Mouse (Mus musculus) gastrocnemius, adult 2 months (tissue): Measurements from ENCODE around the gene Tmem121b. TPM values are rescaled to one million over a fixed set of nuclear protein-coding genes. Genes with fewer than 3 reads are reported as not detected.

Experiments
- DNase-seq: peaks from one replicate; pipeline ENCODE4 v3.0.0; 2022
- H3K27ac ChIP-seq: fragments of 200-600 bp; 2 replicates; pipeline ENCODE4 v1.8.1; 2022; ENCODE audit warnings: mild to moderate bottlenecking
- H3K4me3 ChIP-seq: fragments of 200-600 bp; 2 replicates; pipeline ENCODE4 v1.8.1; 2022; ENCODE audit warnings: mild to moderate bottlenecking, moderate library complexity
- CTCF ChIP-seq: fragments of 200-600 bp; IDR thresholded peaks from 2 replicates; pipeline ENCODE4 v1.8.1; 2022; ENCODE audit warnings: antibody characterized with exemption, mild to moderate bottlenecking, moderate library complexity
- intact Hi-C: fragments of 180-260 bp; cut with DNase I; formaldehyde crosslinking; loops from one replicate; pipeline ENCODE4 v1.15.1; 2025
- total RNA-seq, 2 experiments: library from RNA; stranded (reverse); gene quantifications; 2 replicates each; pipeline ENCODE4 v1.2.3; 2021

The Tmem121b gene
- total RNA-seq, 2 experiments from 2014 or later: not detected

DNA sequence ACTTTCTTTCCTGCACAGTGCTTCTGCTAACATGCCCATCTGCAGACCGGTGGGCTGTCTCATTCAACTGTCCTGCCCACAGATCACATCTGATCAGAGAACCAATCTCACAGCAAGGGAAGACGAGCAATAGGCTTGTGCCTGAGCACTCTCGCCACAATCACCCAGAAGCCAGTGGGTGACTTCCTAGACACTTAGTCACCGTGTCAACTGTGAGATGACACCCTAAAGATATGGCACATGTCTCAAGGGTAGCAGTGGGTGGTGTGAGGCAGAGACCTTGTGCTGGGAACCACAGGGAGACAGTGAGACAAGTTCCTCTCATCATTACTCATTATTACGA is 40.5 kb downstream of the Tmem121b start:
- no peak for TF ChIP-seq CTCF
- no peak for DNase-seq
- intact Hi-C loops: no loop called here
- H3K4me3 ChIP-seq: no peak overlapping the region
- no peak overlapping the region for H3K27ac ChIP-seq

DNA sequence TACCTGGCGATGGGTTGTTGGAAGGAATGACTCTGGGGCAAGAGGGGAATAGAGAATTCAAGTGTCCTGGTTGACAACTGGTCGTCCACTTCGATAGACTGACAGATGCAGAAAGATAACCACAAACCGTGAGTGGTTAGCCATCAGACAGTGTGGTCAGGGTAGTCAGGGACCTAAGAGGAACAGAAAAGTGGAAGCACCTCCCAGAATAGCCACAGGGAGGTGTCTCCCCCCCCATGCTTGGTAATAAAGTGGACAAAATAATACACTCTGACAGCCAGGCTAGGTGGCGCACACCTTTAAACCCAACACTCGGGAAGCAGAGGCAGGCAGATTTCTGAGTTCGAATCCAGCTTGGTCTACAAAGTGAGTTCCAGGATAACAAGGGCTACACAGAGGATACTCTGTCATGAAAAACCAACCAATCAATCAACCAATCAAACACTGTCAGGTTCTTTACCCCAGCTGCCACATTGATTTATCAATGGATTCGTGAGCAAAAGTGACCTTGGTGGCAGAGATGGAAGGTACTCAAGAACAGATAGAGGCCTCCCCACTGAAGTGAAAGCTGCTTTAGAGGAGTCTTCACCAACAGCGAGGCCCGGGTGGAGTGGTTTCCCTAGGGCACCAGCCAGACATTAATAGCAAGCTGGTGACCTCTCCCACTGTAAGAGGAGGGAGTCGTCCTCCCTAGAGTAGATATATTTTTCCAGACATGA is 41.1 kb downstream of the Tmem121b start:
- H3K27ac ChIP-seq: no peak overlapping the region
- no peak overlapping the region for H3K4me3 ChIP-seq
- intact Hi-C loops: no loop called here
- DNase-seq: no peak
- no peak for TF ChIP-seq CTCF

DNA sequence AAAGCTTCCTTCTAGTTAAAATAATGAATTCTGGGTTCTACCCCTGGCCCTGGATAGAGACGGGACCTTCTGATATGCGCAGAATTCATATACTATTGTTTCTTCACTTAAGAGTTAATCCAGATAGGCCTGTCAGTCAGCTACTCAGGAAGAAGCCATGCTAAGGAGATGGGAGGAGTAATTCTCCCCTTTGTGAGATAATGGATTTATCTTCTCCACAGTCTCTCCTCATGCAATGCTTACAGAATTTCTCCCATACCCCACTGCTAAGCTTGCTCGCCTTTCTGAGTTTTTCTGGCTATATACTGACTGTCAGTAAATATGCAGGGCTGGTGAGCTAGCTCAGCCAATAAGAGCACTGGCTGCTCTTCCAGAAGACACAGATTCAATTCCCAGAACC is 43.4 kb downstream of the Tmem121b start:
- TF ChIP-seq CTCF: no peak
- H3K27ac ChIP-seq: no peak overlapping the region
- DNase-seq: no peak
- intact Hi-C loops: no loop called here
- H3K4me3 ChIP-seq: no peak overlapping the region

DNA sequence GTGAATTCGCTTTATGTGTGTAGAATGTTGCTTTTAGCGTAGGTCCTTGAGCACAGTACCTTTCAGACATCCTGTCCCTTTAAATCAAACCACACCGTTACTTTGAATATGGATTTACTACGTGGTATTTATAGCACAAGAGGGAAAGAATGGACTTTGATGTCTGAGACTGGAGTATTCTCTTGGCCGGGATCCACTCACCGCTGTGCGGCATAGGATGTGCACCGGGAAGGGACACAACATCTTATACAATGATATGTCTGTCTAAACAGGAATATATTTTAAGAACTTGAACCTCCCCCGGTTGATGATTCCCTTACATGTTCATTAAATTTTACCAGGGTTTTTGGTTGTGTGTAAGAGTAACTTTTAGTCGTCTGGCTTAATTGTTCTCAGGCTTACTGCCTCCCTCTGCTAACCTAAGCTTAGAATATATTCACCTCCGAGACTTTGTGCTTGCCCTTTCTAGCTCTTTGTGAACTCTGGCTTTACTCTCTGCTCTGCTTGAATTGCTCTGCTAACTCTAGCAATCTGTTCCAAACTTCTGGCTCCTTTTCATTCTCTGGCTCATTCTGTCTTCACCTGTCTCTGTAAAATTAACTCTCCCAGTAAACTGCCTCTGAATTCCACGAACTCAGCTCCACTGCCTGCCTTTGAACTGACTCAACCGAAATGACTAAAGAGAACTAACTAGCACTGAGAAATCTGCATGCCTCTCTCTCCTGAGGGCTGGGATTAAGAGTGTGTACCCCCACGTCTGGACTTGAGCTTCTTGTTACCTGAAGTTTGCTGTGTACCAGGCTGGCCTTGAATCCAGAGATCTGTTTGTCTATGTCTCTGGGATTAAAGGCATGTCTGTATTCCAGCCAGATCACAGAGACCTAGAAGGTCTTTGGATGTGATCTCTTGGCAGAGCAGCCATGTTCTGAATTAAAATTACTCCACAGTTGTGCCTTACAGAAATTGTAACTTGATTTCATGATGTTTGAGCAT is 49.9 kb downstream of the Tmem121b start:
- H3K27ac ChIP-seq: peak overlapping the region; percentile 81
- intact Hi-C loops: no loop called here

DNA sequence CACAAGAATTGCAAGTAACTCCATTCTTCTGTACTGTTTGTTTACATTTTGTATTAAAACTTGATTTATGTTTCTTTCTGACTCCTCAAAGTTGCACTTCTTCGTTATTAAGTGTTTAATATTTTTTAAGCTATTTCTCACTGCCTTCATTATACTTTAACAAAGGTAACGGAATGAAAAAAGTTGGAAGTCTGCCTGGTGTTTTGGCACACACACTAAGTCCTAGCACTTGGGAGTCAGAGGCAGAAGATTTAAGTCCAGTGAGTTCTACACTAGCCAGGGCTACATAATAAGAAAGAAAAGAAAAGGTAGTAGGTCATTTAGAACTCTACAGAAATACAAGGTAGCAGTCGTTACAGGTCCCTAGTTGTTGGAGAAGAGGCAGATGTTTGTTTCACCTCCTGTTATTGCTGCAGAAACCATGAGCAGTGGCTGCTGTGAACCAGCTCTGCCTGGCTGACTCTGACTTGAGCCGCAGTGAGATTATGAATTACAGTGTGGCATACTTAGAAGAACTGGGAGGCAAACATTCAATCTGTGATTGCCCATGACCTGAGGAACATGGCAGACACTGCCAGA is 51.3 kb downstream of the Tmem121b start:
- intact Hi-C loops: no loop called here
- H3K27ac ChIP-seq: peak overlapping the region; percentile 81

More for the DNA sequence above, 49.9 kb downstream of the Tmem121b start:
- peak overlapping the region; percentile 36 for H3K4me3 ChIP-seq
- no peak for DNase-seq
- no peak for TF ChIP-seq CTCF

More for the DNA sequence above, 51.3 kb downstream of the Tmem121b start:
- no peak for DNase-seq
- no peak overlapping the region for H3K4me3 ChIP-seq
- TF ChIP-seq CTCF: no peak

Other genes starting within 250 kb of the Tmem121b start
- gene D330020A13Rik, start 199.4 kb downstream of the Tmem121b start, total RNA-seq: not detected
- gene B4galnt3, start 199.2 kb downstream of the Tmem121b start, total RNA-seq: under 1 TPM; 0.78 to 0.89 TPM
- 10 to 100 TPM; 22.9 to 23.8 TPM for gene Kdm5a, start 129.7 kb downstream of the Tmem121b start, total RNA-seq
- 1 to 10 TPM; 2.8 to 3.9 TPM for gene Ccdc77, start 129.4 kb downstream of the Tmem121b start, total RNA-seq
- 1 to 10 TPM in 1 of 2 experiments, under 1 TPM in 1; 0.99 to 2.0 TPM for gene Il17ra, start 30.6 kb downstream of the Tmem121b start, total RNA-seq
- 10 to 100 TPM; 19.4 to 28.5 TPM for gene Hdhd5, start 37.5 kb upstream of the Tmem121b start, total RNA-seq
- 10 to 100 TPM in 1 of 2 experiments, 1 to 10 TPM in 1; 9.1 to 17.0 TPM for gene Cecr2, start 172.6 kb upstream of the Tmem121b start, total RNA-seq